Mouse (Mus musculus) embryonic facial prominence, embryonic 12.5 days (tissue): Measurements from ENCODE around the gene Nedd4. TPM values are rescaled to one million over a fixed set of nuclear protein-coding genes. Genes with fewer than 3 reads are reported as not detected.

Experiments
- ATAC-seq: fragments of 200-750 bp; cut with Nextera tagmentation; 2 replicates; pipeline ENCODE4 v1.8.0; 2017; ENCODE audit not compliant: insufficient number of reproducible peaks, insufficient read depth, low FRiP score, low TSS enrichment
- H3K27ac ChIP-seq: fragments of 300-500 bp; sonication (generic); 2 replicates; pipeline ENCODE4 v1.5.1; 2016; ENCODE audit warnings: mild to moderate bottlenecking
- H3K27me3 ChIP-seq: fragments of 300-500 bp; sonication (generic); 2 replicates; pipeline ENCODE4 v1.6.1; 2016; ENCODE audit warnings: mild to moderate bottlenecking, moderate library complexity
- H3K36me3 ChIP-seq: fragments of 300-500 bp; sonication (generic); 2 replicates; pipeline ENCODE4 v1.6.1; 2016; ENCODE audit warnings: mild to moderate bottlenecking
- H3K4me1 ChIP-seq: fragments of 300-500 bp; sonication (generic); 2 replicates; pipeline ENCODE4 v1.6.1; 2016
- H3K4me2 ChIP-seq: fragments of 300-500 bp; sonication (generic); replicated peaks from 2 replicates; pipeline ENCODE4 v1.6.1; 2016; ENCODE audit warnings: mild to moderate bottlenecking, moderate library complexity
- H3K4me3 ChIP-seq: fragments of 300-500 bp; sonication (generic); 2 replicates; pipeline ENCODE4 v1.5.1; 2016; ENCODE audit warnings: mild to moderate bottlenecking
- H3K9ac ChIP-seq: fragments of 300-500 bp; sonication (generic); 2 replicates; pipeline ENCODE4 v1.6.1; 2016; ENCODE audit warnings: mild to moderate bottlenecking, moderate library complexity
- H3K9me3 ChIP-seq: fragments of 300-500 bp; sonication (generic); 2 replicates; pipeline ENCODE4 v1.6.1; 2016; ENCODE audit warnings: mild to moderate bottlenecking, moderate library complexity
- WGBS: fragments of 180-500 bp; shearing (Covaris S2); methylation state at CpG from one replicate; pipeline ENCODE4 v1.1.7; 2016; 5-methylcytosine and 5-hydroxymethylcytosine counted together
- polyA plus RNA-seq: library from polyadenylated mRNA; unstranded; fragments of >200 nt; fragmentation: Nextera tagmentation; extraction: Ambion mirVana; gene quantifications from 2 replicates; pipeline ENCODE4 v1.2.1, GENCODE M21; 2016

Nedd4 gene
- polyA plus RNA-seq, 1 experiment from 2014 or later, result 756 TPM

DNA sequence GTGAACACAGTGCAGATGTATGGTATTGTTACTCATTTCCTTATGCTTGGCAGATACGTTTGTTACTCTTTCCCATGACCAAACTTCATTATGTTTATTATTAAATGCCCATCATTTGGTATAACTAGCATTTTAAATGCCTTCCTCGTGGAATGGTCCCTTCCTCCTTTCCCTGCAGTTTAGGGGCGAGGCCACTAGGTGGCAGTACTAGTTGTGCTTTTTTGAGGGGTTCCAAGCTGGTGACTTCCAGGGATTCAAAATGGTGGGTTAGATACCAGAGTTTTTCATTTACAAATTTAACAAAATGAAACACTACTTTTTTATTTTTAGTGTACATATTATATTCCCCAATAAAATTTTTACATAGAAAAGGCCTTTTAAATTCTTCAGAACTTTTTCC lies 71.8 kb downstream of the Nedd4 start:
- ATAC-seq, result no peak
- Histone ChIP-seq H3K4me1 (no peaks in the 10 kb centered on the region), H3K9me3 (no peaks in the 10 kb centered on the region), H3K27ac (no peak overlapping the region), H3K36me3 (peaks cover 84% of the 10 kb centered on the region), H3K27me3 (no peaks in the 10 kb centered on the region), H3K9ac (no peak overlapping the region), H3K4me2 (no peak overlapping the region), H3K4me3 (no peak overlapping the region)
- WGBS, result 38% methylated on average over 3 of the region's 3 CpGs

DNA sequence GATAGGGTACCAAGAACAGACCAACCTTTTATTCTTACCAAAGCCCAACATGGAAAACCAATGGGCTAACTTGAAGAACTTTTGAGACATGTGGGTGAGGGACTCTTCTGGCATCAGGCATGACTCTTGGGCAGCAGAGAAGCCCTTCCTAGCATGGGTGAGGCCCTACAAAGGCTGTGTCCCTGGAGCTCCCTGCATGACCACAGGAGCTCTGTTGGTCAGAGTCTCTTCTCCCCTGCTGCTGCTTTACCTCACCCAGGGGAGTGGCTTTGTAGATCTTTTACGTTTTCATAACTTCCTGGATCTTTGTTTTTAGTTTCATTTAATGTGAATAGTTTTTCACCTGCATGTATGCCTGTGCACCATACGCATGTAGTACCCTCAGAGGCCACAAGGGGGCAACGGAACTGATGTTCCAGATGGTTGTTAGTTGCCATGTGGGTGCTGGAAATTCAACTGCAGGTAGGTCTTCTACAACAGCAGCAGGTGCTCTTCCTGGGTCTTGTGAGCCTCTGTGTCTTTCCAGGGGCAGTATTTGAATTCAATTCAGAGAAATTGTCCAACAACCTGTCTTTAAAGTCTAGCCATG lies 73.8 kb downstream of the Nedd4 start:
- H3K36me3 ChIP-seq, result peaks cover 93% of the 10 kb centered on the region
- H3K4me1 ChIP-seq, result no peaks in the 10 kb centered on the region
- no peaks in the 10 kb centered on the region for H3K27me3 ChIP-seq
- no peak for ATAC-seq
- WGBS, result 74% methylated on average over 3 of the region's 3 CpGs
- no peaks in the 10 kb centered on the region for H3K9me3 ChIP-seq
- no peak overlapping the region for H3K9ac ChIP-seq
- H3K4me2 ChIP-seq, result no peak overlapping the region
- no peak overlapping the region for H3K27ac ChIP-seq
- H3K4me3 ChIP-seq, result no peak overlapping the region

DNA sequence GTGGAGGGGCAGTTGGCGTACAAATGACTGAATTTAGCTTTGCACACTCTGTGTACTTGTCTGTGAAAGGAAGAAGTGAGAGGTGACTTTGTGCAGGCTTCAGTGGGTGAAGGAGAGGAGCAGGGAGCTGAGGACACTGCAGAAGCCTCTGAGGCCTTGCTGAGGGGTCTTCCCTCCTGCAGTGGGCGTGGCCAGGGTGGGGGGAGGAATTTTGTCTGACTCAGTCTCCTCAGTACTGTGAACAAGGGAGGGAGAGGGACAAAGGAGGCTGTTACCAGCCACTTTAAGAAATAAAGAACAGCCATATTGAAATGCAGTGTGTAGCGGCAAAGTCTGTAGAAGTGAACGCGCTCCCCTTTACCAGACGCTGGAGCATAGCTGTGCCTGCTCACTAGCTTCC lies 79.1 kb downstream of the Nedd4 start:
- Histone ChIP-seq H3K9me3 (no peaks in the 10 kb centered on the region), H3K4me3 (no peak overlapping the region), H3K4me2 (no peak overlapping the region), H3K27me3 (no peaks in the 10 kb centered on the region), H3K4me1 (no peaks in the 10 kb centered on the region), H3K9ac (no peak overlapping the region), H3K36me3 (peaks cover 98% of the 10 kb centered on the region), H3K27ac (no peak overlapping the region)
- WGBS, result 95% methylated on average over 6 of the region's 6 CpGs
- 0 out of 2 replicates have a peak, but pooled peaks have one; percentile 25 for ATAC-seq

DNA sequence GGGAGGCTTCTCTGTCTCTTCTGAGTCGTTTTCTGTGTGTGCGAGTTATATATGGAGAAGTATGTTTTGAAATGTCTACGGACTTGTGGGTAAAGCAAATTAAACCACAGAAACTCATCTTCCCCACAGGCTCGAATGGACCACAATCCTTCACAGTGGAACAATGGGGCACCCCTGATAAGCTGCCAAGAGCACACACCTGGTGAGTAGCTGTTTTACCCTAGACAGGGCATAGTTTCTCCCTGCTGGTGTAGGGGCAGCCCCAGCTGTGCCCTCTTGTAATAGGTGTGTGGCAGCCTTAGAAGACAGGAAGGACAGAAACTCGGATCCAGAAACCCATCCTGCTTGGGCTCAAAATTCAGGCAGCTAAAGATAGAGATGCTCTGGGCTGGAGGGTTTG lies 84.1 kb downstream of the Nedd4 start:
- no peak overlapping the region for H3K4me3 ChIP-seq
- WGBS, result 80% methylated on average over 5 of the region's 5 CpGs
- no peaks in the 10 kb centered on the region for H3K9me3 ChIP-seq
- H3K4me1 ChIP-seq, result no peaks in the 10 kb centered on the region
- H3K36me3 ChIP-seq, result peaks cover 79% of the 10 kb centered on the region
- no peak overlapping the region for H3K4me2 ChIP-seq
- no peak overlapping the region for H3K9ac ChIP-seq
- ATAC-seq, result no peak
- no peak overlapping the region for H3K27ac ChIP-seq
- no peaks in the 10 kb centered on the region for H3K27me3 ChIP-seq

DNA sequence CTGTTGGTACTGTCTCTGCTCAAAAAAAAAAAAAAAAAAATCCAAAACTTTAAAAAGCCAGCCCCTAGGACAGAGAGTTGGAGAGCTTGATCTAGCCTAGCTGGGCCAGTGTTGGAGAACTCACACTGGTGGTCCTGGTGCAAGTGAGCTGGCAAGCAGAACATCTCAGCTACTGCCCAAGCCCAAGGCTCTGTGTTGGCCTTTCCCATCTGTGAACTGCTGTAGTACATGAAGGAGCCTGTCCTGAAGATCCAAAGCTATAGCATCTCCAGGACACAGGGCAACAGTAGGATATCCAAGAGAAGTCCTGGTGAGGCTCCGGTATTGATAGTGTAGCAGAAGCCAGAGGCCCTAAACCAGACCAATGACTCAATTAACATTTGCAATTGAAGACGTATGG lies 88.1 kb downstream of the Nedd4 start:
- no peak overlapping the region for H3K9ac ChIP-seq
- no peak for ATAC-seq
- WGBS, result 61% methylated on average over 2 of the region's 2 CpGs
- H3K27ac ChIP-seq, result 0 out of 2 replicates have a peak overlapping the region, but pooled peaks have one; percentile 25
- H3K36me3 ChIP-seq, result peaks cover 40% of the 10 kb centered on the region
- H3K4me1 ChIP-seq, result peaks cover 13% of the 10 kb centered on the region
- H3K4me2 ChIP-seq, result no peak overlapping the region
- H3K4me3 ChIP-seq, result no peak overlapping the region
- no peaks in the 10 kb centered on the region for H3K9me3 ChIP-seq
- H3K27me3 ChIP-seq, result no peaks in the 10 kb centered on the region

DNA sequence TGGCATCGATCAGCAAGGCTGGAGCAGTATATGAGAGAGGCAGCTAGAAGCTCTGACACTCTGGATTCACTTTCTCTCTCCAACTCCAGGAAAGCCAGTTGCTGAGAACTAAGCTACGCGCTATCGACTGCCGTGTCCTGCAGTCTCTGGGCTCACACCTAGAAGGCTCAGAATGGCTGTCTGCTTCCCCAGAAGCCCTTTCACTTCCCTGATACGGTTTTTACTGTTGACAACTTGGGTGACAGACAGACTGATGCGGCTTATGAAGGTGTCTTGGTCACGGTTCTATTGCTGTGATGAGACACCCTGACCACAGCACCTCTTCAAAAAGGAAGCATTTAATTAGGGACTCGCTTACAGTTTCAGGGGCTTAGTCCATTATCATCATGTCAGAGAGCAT lies 90.5 kb downstream of the Nedd4 start:
- ATAC-seq, result no peak
- 69% methylated on average over 9 of the region's 9 CpGs for WGBS
- H3K27ac ChIP-seq, result no peak overlapping the region
- no peak overlapping the region for H3K4me3 ChIP-seq
- H3K36me3 ChIP-seq, result peaks cover 16% of the 10 kb centered on the region
- H3K27me3 ChIP-seq, result no peaks in the 10 kb centered on the region
- peaks cover 16% of the 10 kb centered on the region for H3K4me1 ChIP-seq
- no peaks in the 10 kb centered on the region for H3K9me3 ChIP-seq
- no peak overlapping the region for H3K9ac ChIP-seq
- no peak overlapping the region for H3K4me2 ChIP-seq

DNA sequence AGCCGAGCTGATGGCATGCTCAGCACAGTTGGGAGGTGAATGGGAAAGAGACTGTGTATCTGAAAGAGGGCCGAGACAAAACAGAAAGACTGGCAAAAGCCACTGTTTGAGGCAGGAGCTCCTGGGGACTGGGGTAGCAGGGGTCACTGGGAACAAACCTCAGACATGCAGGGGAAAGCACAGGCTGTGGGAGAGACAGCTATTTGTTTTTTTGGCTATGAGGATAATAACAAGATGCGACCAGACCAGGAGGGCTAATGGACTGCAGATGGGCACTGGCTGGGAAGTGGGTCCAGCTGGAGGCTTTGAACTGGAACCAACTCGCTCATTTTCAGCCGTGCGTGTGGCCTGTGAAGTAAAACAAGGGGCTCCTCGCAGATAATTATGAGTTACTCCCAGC lies 91.6 kb downstream of the Nedd4 start:
- H3K27ac ChIP-seq, result 0 out of 2 replicates have a peak overlapping the region, but pooled peaks have one; percentile 47

DNA sequence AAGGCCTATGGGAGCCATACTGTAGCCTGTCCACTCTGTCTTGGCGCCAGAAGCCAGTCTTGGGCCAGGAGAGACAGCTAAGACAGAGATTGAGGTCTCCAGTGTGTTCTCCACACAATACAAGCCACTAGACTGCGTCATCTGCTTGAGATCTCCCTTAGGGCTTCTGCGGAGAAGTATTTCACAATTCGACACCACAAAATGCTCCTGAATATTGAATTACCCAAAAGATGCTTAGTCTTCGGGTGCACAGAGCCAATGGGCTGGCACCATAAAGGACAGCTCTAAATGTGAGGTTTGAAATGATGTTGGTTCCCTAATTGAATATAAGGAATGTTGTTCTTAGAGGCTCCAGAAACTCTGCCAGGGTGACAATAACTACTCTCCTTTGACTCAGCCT lies 95.0 kb downstream of the Nedd4 start:
- H3K9me3 ChIP-seq, result no peaks in the 10 kb centered on the region
- no peak overlapping the region for H3K4me2 ChIP-seq
- peaks cover 26% of the 10 kb centered on the region for H3K4me1 ChIP-seq
- no peak overlapping the region for H3K4me3 ChIP-seq
- no peak overlapping the region for H3K9ac ChIP-seq
- no peaks in the 10 kb centered on the region for H3K27me3 ChIP-seq
- 68% methylated on average over 5 of the region's 5 CpGs for WGBS
- no peak for ATAC-seq
- no peak overlapping the region for H3K27ac ChIP-seq
- H3K36me3 ChIP-seq, result no peaks in the 10 kb centered on the region

More for the DNA sequence above, 91.6 kb downstream of the Nedd4 start:
- no peak for ATAC-seq
- H3K27me3 ChIP-seq, result no peaks in the 10 kb centered on the region
- 0 out of 2 replicates have a peak overlapping the region, but pooled peaks have one; percentile 1 for H3K4me2 ChIP-seq
- 9% methylated on average over 7 of the region's 7 CpGs for WGBS
- H3K4me1 ChIP-seq, result peaks cover 22% of the 10 kb centered on the region
- H3K9ac ChIP-seq, result no peak overlapping the region
- H3K36me3 ChIP-seq, result peaks cover 6% of the 10 kb centered on the region
- no peaks in the 10 kb centered on the region for H3K9me3 ChIP-seq
- H3K4me3 ChIP-seq, result no peak overlapping the region

DNA sequence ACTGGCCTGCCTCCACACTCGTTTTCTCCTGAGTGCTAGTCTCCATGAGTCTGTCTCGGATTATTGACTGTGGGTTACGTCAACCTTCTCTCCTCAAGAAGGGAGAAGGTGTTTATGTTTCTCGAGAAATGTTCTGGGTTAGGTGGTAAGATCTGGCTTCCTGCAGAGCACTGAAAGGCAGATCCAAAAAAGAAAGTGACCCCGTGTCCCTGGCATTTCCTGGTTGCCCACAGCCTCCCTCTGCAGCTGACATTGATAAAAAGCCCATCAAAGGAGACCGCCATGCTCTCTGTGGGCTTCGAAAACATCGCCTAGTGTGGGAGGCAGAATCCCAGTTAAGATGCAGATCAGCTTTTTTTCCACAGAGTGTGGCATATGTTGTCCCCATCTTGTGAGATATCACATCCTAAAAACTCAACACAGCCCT lies 96.6 kb downstream of the Nedd4 start:
- no peak for ATAC-seq
- peaks cover 21% of the 10 kb centered on the region for H3K4me1 ChIP-seq
- no peak overlapping the region for H3K4me2 ChIP-seq
- 22% methylated on average over 8 of the region's 8 CpGs for WGBS
- no peaks in the 10 kb centered on the region for H3K9me3 ChIP-seq
- H3K27me3 ChIP-seq, result no peaks in the 10 kb centered on the region
- no peak overlapping the region for H3K27ac ChIP-seq
- H3K4me3 ChIP-seq, result no peak overlapping the region
- H3K36me3 ChIP-seq, result no peaks in the 10 kb centered on the region
- no peak overlapping the region for H3K9ac ChIP-seq

DNA sequence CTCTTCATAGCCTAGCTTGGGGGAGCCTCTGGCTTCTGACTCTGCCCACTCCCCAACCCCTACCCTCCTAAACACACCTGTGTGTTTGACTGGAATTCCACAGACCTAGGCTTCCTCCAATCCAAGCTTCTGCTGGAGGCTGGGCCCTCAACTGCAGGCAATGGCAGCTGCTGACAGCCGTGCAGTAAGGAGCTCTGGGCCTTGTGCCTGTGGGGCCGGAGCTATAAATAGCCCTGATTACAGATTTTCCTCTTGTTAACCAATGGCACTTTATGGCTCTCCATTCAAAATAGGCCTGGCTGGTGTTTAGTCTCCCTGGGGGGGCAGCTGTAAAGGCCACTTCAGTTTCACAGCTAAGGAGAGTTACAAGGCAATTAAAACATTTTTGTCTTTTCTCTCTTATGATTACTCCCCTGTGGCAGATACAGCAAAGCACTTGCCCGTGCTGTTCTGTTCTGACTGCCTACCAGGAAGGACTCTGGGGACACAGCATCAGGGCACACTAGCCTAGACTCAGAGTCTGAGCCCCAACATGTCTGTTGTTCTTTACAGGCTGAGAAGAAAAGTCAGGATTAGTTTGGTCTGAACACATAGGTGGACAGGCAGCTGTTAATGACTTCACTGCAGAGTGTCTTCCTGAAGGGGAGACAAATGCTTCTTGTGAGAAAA lies 101.0 kb downstream of the Nedd4 start:
- Histone ChIP-seq H3K27me3 (no peaks in the 10 kb centered on the region), H3K4me3 (no peak overlapping the region), H3K9ac (no peak overlapping the region), H3K4me2 (no peak overlapping the region), H3K27ac (no peak overlapping the region), H3K4me1 (peaks cover 18% of the 10 kb centered on the region), H3K36me3 (no peaks in the 10 kb centered on the region), H3K9me3 (no peaks in the 10 kb centered on the region)
- ATAC-seq, result 0 out of 2 replicates have a peak, but pooled peaks have one; percentile 50
- WGBS, result 21% methylated on average over 3 of the region's 3 CpGs

DNA sequence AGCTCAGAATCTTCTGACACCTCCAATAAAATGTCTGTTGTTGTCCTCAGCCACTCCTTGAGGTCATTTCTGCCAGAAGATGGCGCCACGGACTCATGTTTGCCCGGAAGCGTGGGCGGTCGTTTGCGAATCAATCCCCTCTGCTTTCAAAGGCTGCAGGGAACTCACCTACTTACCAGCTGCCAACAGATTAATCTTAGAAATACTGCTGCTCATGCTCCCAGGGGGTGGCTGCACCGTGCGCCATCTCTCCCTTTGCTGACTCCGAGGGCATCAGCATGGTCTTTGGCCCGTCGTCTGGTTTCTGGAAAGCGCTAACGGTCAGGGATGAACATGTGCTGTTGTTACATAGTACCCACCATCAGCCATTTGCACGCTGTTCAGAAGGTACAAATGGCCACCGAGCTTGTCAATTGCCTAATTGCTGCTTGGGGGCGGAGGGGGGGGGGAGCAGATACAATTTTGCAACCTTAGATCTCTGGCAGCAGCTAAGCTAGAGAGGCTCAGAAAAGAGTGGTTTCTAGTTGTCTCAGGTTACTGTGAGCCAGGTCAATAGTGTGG lies 104.7 kb downstream of the Nedd4 start:
- peaks cover 9% of the 10 kb centered on the region; the same call in 1 of the 2 replicates for H3K4me1 ChIP-seq
- peak; percentile 68; the same call in 1 of the 2 replicates for ATAC-seq
- peak overlapping the region; percentile 34 for H3K4me3 ChIP-seq
- no peaks in the 10 kb centered on the region for H3K9me3 ChIP-seq
- peak overlapping the region; percentile 41; the same call in 1 of the 2 replicates for H3K9ac ChIP-seq
- H3K36me3 ChIP-seq, result no peaks in the 10 kb centered on the region
- H3K27me3 ChIP-seq, result no peaks in the 10 kb centered on the region
- H3K27ac ChIP-seq, result peak overlapping the region; percentile 67
- H3K4me2 ChIP-seq, result peak overlapping the region; percentile 64
- under 1% methylated on average over 17 of the region's 17 CpGs for WGBS

DNA sequence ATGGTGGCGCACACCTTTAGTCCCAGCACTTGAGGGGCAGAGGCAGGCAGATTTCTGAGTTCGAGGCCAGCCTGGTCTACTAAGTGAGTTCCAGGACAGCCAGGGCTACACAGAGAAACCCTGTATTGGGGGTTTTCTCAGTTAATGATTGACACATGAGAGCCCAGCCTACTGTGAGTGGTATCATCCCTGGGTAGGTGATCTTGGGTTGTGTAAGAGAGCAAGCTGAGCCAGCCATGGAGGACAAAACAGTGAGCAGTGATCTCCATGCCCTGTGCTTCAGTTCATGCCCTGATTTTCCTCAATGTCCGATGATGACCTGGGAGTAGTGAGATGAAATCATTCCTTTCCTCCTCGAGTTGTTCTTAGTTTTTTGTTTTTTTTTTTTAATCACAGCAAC lies 112.9 kb downstream of the Nedd4 start:
- Histone ChIP-seq H3K36me3 (no peaks in the 10 kb centered on the region), H3K9ac (no peak overlapping the region), H3K4me2 (no peak overlapping the region), H3K27me3 (no peaks in the 10 kb centered on the region), H3K9me3 (no peaks in the 10 kb centered on the region), H3K27ac (no peak overlapping the region), H3K4me3 (no peak overlapping the region), H3K4me1 (peaks cover 7% of the 10 kb centered on the region; the same call in 1 of the 2 replicates)
- no peak for ATAC-seq
- WGBS, result 88% methylated on average over 4 of the region's 4 CpGs
